Mouse (Mus musculus) C2C12 (cell line): ENCODE data around the gene Creb1.

Source experiments
- CTCF ChIP-seq: IDR thresholded peaks from one replicate; pipeline ENCODE4 v1.5.1; 2011; ENCODE audit not compliant: control insufficient read depth, insufficient read depth, insufficient read length
- FOSL1 ChIP-seq: IDR thresholded peaks from one replicate; pipeline ENCODE4 v1.8.0; 2011; ENCODE audit warnings: mild to moderate bottlenecking, low read length; ENCODE audit not compliant: poor library complexity, insufficient read depth, severe bottlenecking
- MAX ChIP-seq: IDR thresholded peaks from one replicate; pipeline ENCODE4 v1.6.1; 2011; ENCODE audit warnings: mild to moderate bottlenecking, control low read depth
- MYOD1 ChIP-seq: IDR thresholded peaks from one replicate; pipeline ENCODE4 v1.6.1; 2011; ENCODE audit warnings: low read depth; ENCODE audit not compliant: control insufficient read depth, insufficient read length
- MYOG ChIP-seq: IDR thresholded peaks from one replicate; pipeline ENCODE4 v1.6.1; 2011; ENCODE audit not compliant: control insufficient read depth, insufficient read length; ENCODE audit errors: extremely low read depth
- USF1 ChIP-seq: IDR thresholded peaks from one replicate; pipeline ENCODE4 v1.6.1; 2011; ENCODE audit warnings: low read depth, mild to moderate bottlenecking, control low read depth, moderate library complexity

- TF ChIP-seq MAX (no peak), CTCF (no peak), MYOD1 (no peak), USF1 (no peak), FOSL1 (no peak), MYOG (no peak)
Observed at GRCm38 (mm10) chr1:64523117-64523516, 9.3 kb upstream of the Creb1 start.
